Comparison of ENCODE assay signal across 14 mouse cellular contexts in genomic region chrX:37753474-37753873, GRCm38 (mm10). TPM values are rescaled to one million over a fixed set of nuclear protein-coding genes. Genes with fewer than 3 reads are reported as not detected.
DNase-seq lines count a peak whose midpoint lies in the region; ATAC-seq and TF ChIP-seq lines count a peak whose summit lies in the region.
"Had no signal": no experiment of that assay in that cellular context is flagged by ENCODE, and none has a peak within 500 bp of the region (broad histone marks: within the 10 kb centered on the region; RNA-seq: fewer than 3 reads in every experiment).

No protein-coding gene starts in this region.

- no peak for ATAC-seq in heart, embryonic 12.5 days (ENCODE audit: insufficient number of reproducible peaks, low FRiP score)
- ATAC-seq in lung, embryonic 14.5 days (ENCODE audit: insufficient read depth), result peak; percentile 80

- H3K4me1 ChIP-seq in heart, embryonic 12.5 days (replicated peaks), result no peaks in the 10 kb centered on the region
- no peaks in the 10 kb centered on the region for H3K4me1 ChIP-seq in lung, embryonic 14.5 days (ENCODE audit: insufficient read depth)
- H3K4me1 ChIP-seq: hindbrain, embryonic 13.5 days; limb, embryonic 13.5 days had no signal

- no peak overlapping the region for H3K27ac ChIP-seq in heart, embryonic 12.5 days (ENCODE audit: poor library complexity, severe bottlenecking)
- peak overlapping the region; percentile 46; the same call in 1 of the 2 replicates for H3K27ac ChIP-seq in lung, embryonic 14.5 days (ENCODE audit: low read depth)
- H3K27ac ChIP-seq: hindbrain, embryonic 13.5 days; limb, embryonic 13.5 days had no signal

- no peak for TF ChIP-seq CTCF in lung, embryonic 14.5 days (IDR thresholded peaks at IDR 0.05; ENCODE audit: low read depth)

- no peak overlapping the region for H3K4me3 ChIP-seq in heart, embryonic 12.5 days
- no peak overlapping the region for H3K4me3 ChIP-seq in lung, embryonic 14.5 days (ENCODE audit: low read depth, low read length)
- H3K4me3 ChIP-seq: hindbrain, embryonic 13.5 days; limb, embryonic 13.5 days had no signal

- WGBS in heart, embryonic 12.5 days, result 29% methylated on average over 5 of the region's 5 CpGs
- 19% methylated on average over 5 of the region's 5 CpGs for WGBS in lung, embryonic 14.5 days

- DNase-seq in heart, adult 11 months, result peak; percentile 54
- peak; percentile 57 for DNase-seq in lung, embryonic 14.5 days
- no peak for DNase-seq in lung, postnatal 14 days
- DNase-seq in 416B (ENCODE audit: low read depth) (peak; percentile 45), R1 (ENCODE audit: low read depth, low spot score) (peak; percentile 15)
- DNase-seq in cerebellum, postnatal 4 days (ENCODE audit: low spot score in 2 of 2), result no peak
- no peak for DNase-seq in layer of hippocampus, adult 9-11 months
- DNase-seq: adrenal gland, postnatal 14 days; cerebellum, postnatal 25 days; kidney, postnatal 14 days; thymus, postnatal 36 days had no signal

- no peak overlapping the region for H3K4me2 ChIP-seq in heart, embryonic 12.5 days
- H3K4me2 ChIP-seq in lung, embryonic 14.5 days, result no peak overlapping the region
- H3K4me2 ChIP-seq: hindbrain, embryonic 13.5 days; limb, embryonic 13.5 days had no signal

- no peaks in the 10 kb centered on the region for H3K9me3 ChIP-seq in heart, embryonic 12.5 days (replicated peaks)
- no peaks in the 10 kb centered on the region for H3K9me3 ChIP-seq in lung, embryonic 14.5 days (ENCODE audit: low read depth, low read length)
- H3K9me3 ChIP-seq: hindbrain, embryonic 13.5 days; limb, embryonic 13.5 days had no signal

- H3K36me3 ChIP-seq in heart, embryonic 12.5 days, result no peaks in the 10 kb centered on the region
- H3K36me3 ChIP-seq in lung, embryonic 14.5 days (ENCODE audit: insufficient read depth), result no peaks in the 10 kb centered on the region
- H3K36me3 ChIP-seq: hindbrain, embryonic 13.5 days; limb, embryonic 13.5 days had no signal

- no peaks in the 10 kb centered on the region for H3K27me3 ChIP-seq in heart, embryonic 12.5 days (replicated peaks)
- H3K27me3 ChIP-seq in lung, embryonic 14.5 days (ENCODE audit: insufficient read depth, low read length), result no peaks in the 10 kb centered on the region
- H3K27me3 ChIP-seq: hindbrain, embryonic 13.5 days; limb, embryonic 13.5 days had no signal

- no peak overlapping the region for H3K9ac ChIP-seq in heart, embryonic 12.5 days
- H3K9ac ChIP-seq in lung, embryonic 14.5 days, result no peak overlapping the region
- H3K9ac ChIP-seq: hindbrain, embryonic 13.5 days; limb, embryonic 13.5 days had no signal

RNA-seq across cellular contexts. Expression of gene Rhox5, which starts 51.2 kb away (rescaled TPM):
- 11.2 and 12.9 TPM in 2 replicates for polyA plus RNA-seq in heart, embryonic 12.5 days (2016; fragmentation: Nextera tagmentation; extraction: Ambion mirVana)
- polyA plus RNA-seq in lung, embryonic 14.5 days (2014; fragmentation: Nextera tagmentation; extraction: Ambion mirVana), result 4.0 and 4.7 TPM in 2 replicates
- polyA plus RNA-seq: hindbrain, embryonic 13.5 days had no signal

Comparison
In these comparisons a context has a peak if more than half of its experiments do, and no peak if none do; other contexts are left out.
1. DNase-seq: peak in heart, adult 11 months (single experiment), lung, embryonic 14.5 days (single experiment), 416B (single experiment) and R1 (single experiment); none in lung, postnatal 14 days (single experiment), cerebellum, postnatal 4 days (0 of 2) and layer of hippocampus, adult 9-11 months (single experiment).